Mouse (Mus musculus): ENCODE measurements at regions not wholly inside any gene's neighbourhood (a gene's known extent, or its start where the extent isn't known, plus 50 kb on each side); places are given as distances from the start of the nearest gene placed in this dataset.

DNA sequence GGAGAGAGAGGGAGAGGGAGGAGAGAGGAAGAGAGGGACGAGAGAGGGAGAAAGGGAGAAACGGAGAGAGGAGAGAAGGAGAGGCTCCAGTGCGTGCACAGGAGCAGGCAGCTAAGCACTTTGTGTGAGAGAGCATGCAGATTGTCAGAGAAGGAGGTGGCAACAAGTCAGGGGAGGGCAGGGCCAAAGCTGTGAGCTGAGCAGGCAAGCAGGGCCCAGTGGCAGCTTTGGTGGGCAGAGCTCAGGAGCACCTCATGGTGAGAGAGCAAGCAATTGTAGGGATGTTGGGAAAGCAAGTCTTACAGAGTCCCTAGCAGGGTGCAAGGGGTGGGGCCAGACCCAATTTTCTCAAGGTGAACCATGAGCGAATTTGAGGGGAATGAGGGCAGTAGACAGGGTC lies 234.3 kb upstream of the Hey2 start:
- DNase-seq (ENCODE audit: low spot score in 2 of 2) = no peak

DNA sequence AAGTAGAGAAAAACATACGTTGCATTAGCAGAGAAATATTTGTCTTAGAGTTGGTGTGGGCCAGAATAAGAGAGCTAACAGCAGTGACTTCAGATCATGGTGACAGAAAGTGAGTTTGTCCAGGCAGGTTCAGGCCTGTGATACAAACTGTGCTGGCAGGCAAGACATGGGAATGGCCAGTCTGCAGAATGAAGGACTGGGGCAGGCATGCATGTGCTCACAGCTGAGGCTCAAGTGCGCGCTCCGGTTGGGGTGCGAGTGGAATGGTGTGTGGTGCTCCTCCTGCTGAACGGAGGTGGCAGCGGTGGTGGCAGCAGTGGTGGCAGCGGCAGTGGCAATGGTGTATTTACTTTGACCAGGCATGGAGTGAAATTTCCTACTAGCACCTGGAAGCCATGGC lies 233.8 kb upstream of the Hey2 start:
- no peak for DNase-seq (ENCODE audit: low spot score in 2 of 2)

DNA sequence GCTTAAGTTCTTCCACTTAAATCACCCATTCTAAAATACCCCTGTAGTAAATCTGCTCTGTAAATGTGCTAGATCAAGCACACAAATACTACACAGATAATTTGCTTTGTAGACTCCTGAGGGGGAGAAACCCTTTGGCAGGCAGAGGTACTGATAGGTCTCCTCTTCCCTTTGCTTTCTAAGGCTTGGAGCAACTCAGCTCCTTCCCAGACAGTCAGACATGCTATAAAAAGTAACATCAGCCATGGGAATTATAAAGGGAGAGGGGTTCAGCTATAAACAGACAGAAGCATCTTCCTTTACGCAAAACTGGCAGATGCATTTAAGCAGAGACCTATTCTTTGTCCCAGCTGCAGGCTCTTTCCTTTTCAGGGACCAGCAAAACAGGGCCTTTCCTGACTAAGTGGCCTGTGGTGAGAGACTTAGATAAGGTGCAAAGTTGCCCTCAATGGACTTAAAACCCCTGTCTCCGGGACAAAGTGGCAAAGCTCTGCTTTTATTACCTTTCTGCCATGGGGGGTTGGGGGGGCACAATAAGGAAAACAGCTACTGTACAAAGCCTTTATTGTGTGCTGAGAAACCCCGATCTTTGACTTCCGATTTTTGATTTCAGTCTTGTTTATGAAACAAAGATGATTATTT lies 231.5 kb upstream of the Hey2 start:
- DNase-seq (ENCODE audit: low spot score in 2 of 2) = no peak

DNA sequence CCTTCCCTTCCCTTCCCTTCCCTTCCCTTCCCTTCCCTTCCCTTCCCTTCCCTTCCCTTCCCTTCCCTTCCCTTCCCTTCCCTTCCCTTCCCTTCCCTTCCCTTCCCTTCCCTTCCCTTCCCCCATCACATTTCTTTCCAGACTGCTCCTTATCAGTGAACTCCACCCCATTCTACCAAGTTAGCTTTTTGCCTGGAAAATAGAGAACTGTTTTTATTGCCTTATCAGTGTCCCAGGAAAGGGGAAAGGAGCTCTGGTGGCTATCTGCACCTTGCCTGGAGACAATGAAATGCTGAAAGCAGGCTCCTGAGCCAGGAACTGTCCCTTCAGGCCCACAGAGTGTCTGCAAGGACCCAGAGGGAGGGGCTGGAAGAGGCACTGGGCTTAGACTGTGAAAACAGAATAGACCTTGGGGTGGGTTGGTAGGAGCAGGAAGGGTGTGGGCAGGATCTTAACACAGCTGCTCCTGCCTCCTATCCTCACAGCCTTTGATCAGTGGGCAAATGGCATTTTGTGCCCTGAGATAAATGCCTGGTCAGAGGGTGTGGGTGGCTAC lies 226.1 kb upstream of the Hey2 start:
- DNase-seq (ENCODE audit: low spot score in 2 of 2) = no peak

DNA sequence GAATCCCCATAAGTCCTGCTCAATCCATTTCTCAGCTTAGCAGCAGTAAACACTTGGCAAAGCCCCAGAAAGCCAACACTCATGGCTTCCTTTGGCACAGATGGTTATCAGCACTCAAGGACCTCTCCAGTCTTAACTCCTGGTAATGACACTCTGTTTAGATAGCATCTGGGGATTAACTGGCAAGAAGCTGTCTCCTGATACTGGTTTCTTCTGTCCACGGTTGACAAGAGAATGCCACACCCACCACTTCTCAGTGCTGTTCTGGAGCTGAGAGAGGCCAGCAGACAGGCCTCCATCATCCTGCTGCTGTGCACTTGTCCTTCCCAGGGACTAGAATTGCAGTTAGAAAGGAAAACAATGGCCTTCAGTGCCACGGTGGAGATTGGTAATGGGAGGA lies 220.1 kb upstream of the Hey2 start:
- no peak for DNase-seq (ENCODE audit: low spot score in 2 of 2)

DNA sequence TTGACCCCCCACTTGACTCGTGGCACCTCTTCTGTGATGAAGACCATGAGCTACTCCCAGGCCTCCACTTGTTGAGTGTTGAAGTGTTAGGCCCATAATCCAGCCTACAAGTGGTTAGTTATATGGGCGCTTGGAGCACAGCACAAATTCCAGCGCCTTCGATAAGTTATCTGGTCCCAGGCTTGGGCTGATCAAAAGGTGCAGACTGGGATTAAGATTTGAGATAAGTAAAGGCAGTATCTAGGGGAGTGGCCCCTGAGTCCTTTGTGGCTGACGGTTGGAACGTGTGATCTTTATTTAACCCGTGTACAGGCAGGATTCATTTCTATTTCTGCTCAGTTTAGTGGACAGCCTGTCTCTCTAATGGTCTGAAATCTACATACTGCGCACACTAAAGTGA lies 210.7 kb upstream of the Hey2 start:
- DNase-seq (ENCODE audit: low spot score in 2 of 2) = no peak

DNA sequence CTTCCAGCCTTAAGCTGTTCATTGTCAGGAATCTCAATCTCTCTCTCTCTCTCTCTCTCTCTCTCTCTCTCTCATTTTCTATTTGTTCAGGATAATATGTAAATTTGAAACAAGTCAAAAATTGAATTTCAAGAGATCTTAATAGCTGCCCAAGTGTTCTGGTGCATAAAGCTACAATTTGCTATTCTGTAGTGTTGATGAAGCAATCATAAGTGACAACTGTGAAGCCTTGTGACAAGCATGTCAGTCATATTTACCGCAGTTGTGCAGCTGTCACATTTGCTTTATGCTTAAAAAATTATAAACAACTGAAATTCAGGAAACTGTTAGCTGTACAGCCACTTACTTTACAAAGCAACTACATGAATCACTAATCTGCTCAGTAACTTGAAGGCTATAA lies 208.6 kb upstream of the Hey2 start:
- no peak for DNase-seq (ENCODE audit: low spot score in 2 of 2)

DNA sequence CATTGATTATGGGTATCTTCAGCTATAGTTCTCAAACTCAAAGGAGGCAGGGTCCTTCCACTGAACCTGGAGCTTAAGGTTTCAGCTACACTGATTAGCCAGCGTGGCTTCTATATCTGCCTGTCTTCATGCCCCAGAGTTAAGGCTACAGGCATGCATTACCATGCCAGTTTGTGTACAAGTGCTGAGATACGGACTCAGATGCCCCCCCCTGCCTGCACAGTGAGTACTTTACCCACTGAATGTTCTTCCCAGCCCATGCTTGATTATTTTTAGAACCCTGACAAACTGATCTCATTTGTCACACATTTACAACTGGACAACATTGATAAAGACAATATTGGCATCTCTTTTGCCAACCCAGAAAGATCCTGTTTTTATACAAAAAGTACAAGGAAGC lies 206.8 kb upstream of the Hey2 start:
- DNase-seq (ENCODE audit: low spot score in 2 of 2) = no peak

DNA sequence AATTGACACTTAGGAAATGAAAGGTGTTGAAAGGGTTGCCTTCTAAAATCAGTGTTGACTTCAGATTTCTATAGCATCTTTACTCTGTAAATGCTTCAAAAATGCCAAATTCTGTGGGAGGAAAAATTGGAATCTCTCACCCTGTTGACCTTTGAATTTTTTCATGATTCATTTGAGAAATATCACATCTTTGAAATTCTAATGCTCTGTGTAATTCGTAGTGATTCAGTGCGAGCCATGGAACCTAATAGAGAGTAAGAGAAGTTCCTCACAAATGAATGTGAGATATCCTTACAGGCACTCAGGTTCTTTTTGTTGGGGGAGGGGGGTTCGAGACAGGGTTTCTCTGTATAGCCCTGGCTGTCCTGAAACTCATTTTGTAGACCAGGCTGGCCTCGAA lies 193.0 kb upstream of the Hey2 start:
- no peak for DNase-seq (ENCODE audit: low spot score in 2 of 2)

DNA sequence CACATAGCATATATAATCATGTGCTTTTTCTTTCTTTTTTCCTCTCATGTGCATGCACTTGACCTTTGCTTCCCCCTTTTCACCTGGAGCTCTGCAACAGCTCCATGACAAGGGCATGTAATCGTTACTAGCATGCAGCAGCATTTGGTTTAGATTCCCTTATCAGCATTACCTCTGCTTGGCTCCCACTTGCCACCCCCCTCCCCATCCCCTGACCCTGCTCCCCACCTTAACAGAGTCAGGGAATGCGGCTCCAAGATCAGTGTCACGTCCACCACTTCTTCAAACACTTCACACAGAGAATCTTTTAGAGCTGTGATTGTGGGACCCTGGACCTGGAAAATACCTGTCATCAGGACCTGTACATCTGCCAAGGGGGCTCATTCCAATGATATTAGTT lies 192.2 kb upstream of the Hey2 start:
- no peak for DNase-seq (ENCODE audit: low spot score in 2 of 2)

DNA sequence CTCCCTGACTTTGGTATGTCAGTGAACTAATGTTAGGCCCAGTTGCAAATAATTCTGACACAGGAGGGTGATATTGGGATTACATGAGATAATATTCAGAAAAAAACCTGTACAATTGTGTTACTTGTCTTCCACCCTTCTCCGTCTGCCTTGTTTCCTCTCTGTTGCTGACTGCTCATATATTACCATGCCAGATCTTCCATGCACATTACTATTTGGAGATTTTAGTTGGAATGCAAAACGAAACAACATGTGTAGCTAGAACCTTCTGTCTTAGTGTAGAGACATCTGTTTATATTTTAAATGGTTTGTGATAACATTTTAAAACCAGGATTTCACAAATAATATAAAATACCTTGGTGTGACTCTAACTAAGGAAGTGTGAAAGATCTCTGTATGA lies 188.1 kb upstream of the Hey2 start:
- peak in 1 of 2 experiments; percentile 60 for DNase-seq (ENCODE audit: low spot score in 2 of 2)

DNA sequence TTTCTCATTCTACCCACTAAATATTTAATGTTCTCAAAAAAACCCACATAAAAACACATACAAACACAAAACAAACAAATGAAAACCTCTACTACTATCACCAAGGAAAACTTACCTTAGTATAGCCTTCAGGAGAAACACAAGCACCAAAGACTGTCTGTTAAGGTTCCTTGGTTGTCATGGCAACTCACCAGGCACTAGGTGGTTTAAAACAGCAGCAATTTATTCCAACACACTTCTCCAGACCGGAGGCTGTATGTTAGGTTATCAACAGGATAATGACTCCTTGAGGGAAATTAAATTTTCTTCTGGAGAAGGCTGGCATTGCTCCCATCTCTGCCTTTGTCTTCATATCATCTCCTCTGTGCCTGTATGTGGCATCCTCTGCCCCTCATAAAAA lies 183.8 kb upstream of the Hey2 start:
- DNase-seq (ENCODE audit: low spot score in 2 of 2) = no peak

DNA sequence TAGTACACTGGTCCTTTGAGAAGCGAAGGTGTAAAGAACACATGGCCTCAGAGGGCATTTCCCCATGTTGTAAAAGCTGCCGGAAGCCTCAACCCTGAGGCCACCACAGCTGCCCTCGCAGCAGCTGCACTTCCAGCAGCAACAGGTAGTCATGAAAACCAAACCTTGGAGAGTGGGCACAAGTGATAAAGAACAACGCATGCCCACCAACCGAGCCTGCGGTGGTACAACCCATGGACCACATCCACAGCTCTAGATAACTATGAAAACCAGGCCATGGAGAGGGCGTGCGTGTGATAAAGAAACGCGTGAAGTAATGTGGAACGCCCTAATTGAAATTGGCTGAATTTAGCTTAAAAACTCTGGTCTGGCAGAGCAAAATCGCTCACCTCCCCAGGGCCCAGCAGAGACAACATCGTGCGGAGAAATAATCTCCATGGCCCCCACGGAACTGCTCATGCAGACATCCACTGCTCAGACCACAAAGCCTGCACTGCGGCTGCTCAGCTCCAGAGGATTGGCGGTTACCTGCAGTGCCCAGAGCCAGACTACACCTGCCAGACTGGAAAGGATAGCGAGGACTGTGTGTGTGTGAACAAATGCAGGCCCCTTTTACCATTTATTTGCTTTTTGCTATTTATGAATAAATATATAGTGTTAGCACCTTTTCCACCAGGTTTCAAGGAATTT lies 170.2 kb upstream of the Hey2 start:
- DNase-seq (ENCODE audit: low spot score in 2 of 2) = no peak

DNA sequence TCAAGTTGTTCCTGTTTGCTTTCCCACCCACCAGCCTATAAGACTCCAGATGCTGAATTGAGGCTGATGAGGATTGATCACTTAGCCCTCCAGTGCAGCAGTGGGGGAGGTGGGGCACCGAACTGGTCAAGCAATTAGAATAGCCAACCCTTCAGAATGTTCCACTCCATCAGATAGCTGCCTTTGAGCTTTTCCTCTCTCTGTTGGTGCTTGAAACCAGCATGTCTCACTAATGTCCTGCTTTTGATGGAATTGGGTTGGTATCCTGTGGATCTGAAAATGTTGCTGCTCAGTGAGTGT lies 167.3 kb upstream of the Hey2 start:
- no peak for DNase-seq (ENCODE audit: low spot score in 2 of 2)

DNA sequence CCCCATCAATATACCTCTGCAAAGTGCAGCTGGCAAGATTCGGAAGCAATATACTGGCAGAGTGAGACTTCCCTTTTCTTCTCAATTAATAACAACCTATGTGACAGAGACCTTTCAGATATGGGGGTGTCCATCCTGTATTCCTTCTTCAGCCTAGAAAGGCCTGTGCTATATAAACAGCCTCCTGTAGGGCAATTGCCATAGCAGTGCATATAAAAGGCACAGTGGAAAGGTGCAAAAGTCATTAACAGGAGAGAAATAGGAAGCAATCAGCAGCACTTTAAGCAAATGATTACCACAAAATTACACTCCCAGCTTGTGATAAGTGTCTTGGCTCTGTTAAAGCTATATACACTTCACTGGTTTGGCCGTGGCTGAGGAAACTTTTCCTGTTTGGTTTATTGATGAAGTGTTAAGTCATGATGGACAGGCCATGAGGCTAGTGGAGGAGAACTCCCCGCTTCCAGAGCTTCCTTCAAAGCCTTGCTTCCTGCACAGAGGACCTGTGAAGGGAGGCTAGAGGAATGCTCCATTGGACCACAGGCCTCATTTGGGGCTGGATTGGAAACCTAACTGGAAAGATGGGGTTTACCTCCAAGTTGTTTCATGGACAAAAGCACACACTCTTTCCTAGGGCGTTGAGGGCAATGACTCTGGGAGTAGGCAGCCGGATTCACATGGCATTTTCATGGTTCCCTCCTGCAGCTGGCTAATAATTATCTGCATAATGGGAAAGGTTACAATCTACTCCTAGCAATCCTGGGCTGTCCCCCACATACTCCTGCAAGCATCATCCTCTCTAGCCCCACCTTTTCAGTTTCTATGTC lies 166.7 kb upstream of the Hey2 start:
- DNase-seq (ENCODE audit: low spot score in 2 of 2) = no peak

DNA sequence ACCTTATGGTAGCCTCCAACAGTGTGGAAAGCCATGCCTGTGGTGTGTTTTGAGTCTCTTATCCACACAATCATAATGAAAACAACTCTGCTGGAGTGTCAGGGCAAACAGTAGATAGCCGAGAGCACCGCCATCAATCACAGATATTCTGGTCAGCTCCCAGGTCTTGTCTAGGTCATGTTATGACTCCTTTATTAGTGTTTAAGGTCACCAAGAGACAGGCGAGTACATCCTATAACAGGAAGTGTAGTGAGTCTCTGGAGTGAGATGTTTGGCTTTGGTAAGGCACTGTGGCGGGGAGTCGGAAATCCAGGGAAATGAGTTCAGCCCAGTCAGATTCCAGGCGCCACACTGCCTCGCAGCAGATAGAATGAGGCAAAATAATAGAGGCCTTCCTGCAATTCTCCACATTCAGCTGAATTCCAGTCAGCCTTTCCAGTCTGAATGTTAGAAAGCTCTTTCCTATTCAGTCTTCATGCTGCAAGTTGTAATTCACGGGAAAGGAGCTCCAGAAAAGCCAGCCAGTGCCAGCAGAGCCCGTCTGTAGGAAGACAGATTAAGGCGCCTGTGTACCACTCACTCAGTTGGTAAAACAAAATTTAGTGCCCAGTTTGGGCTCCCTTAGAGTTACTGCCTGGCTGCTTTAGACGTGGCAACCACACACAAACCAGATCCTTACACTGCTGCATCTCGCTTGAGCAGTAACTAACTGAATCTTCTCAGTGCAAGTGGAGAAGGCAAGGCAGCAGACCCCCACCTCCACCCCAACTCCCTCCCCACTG lies 155.8 kb upstream of the Hey2 start:
- no peak for DNase-seq (ENCODE audit: low spot score in 2 of 2)

DNA sequence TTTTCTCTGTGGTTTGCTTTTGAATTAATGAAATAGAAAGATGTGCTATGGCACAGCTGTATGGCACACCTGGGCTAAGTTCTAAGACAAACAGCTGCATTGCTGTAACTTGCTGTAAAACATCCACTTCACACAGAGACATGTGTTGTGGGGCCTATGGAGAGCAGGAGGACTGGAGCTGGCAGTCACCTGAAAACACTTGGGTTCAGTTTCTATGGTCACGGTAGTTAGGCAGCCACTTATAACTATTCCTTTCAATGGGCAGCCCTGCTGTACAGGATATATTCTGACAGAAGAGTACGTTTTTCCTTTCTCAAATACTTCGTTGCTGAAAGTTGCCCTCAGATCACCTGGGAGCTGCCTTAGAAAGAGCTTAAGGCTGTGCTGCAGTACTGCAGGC lies 149.6 kb upstream of the Hey2 start:
- no peak for DNase-seq (ENCODE audit: low spot score in 2 of 2)

DNA sequence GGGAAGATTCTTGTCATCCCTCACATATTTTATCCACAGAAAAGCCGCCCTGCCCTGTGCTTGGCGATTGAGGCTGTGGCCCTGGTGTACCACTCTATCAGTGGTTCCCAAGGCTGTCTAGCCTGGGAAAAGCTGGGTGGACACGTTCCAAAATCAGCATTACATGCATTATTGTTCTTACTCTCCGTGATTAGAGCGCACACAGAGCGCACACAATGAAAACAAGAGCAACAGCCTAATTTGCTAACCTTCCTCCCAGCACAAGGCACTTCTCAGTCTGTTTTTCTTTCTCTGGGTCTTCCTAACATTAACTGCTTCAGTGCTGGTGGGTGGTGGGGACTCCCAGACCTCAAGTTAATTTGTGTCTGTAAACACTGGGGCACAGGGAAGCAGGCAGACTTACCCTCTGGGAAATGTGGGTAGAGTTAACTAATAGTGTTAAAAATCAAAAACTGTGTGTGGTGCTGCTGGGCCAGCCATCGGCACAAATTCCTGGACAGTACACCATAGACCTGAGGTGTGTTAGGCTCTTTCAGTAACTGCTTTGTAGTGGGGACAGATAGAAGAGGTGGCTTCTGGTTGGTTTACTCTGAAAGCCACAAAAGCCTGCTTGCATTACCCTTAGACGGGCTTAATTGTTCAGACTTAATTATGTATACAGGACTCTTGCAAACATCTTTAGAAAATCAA lies 137.8 kb upstream of the Hey2 start:
- DNase-seq (ENCODE audit: low spot score in 2 of 2) = peak; percentile 6 to 13

DNA sequence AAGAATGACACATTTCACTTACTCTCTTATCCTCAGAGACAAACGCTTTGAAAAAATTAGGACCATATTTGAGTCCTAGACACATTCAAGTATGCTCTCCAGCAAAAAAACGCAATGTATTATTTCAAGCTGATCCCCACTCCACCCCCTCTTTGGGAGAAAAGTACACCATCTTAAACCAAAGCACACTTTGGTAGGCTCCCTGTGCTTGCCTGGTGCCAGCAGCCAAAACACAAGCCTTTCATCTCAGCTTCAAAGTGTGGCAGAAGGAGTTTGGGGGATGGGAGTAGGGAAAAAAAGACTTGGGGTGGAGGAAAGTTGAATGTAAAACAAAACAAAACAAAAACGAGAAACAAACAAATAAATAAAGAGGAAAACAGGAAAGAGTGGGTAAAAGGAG lies 137.2 kb upstream of the Hey2 start:
- DNase-seq (ENCODE audit: low spot score in 2 of 2) = peak in 1 of 2 experiments; percentile 25

DNA sequence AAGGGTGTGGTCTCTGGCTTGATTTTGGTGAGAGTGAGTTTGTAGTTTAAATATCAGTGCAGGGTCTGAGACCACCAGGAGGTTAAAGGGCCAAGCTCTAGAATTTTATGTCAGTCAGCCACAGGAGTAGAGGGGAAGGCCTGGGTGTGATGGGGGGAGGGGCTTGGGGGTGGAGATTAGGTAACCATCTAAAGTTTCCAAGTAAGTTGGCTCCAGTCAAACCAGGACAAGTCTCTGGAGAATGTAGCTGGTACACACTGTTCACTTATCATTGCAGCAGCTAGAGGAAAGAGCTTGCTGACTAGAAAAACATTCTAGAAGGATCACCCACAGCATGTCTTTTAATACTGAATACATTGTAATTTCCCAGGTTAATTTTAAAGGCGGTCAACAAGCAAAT lies 123.6 kb upstream of the Hey2 start:
- DNase-seq (ENCODE audit: low spot score in 2 of 2) = no peak

DNA sequence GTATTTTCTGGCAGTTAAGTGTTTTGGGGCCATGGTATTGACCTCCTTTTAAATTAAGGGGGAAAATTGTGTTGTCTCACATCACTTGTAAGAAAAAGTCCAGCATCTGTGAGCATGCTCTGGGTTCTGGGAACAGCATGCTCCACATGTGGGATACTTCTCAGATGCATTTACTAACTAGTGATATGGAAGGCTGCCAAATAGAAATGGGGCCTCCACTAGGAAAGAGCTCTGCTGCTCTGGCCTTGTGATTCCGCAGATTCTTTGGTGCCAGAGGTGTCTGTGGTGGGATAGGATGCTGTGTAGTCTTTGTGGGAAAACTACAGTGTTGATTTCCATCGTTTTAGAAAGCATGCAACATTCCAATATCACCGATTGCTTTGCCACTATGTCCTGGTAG lies 111.2 kb upstream of the Hey2 start:
- no peak for DNase-seq (ENCODE audit: low spot score in 2 of 2)

Data from layer of hippocampus, postnatal 14 days (tissue).